Mouse (Mus musculus): ENCODE data around the gene Tead1.

- TF ChIP-seq CTCF (IDR thresholded peaks at IDR 0.05; ENCODE audit: low read depth), result no peak
- no peak for TF ChIP-seq EP300 (IDR thresholded peaks at IDR 0.05; ENCODE audit: low read depth)
These were observed 93.7 kb downstream of the Tead1 start for GRCm38 (mm10) chr7:112772777-112773176.
